8 mouse cellular contexts compared by ENCODE assay signal in the genomic region with DNA sequence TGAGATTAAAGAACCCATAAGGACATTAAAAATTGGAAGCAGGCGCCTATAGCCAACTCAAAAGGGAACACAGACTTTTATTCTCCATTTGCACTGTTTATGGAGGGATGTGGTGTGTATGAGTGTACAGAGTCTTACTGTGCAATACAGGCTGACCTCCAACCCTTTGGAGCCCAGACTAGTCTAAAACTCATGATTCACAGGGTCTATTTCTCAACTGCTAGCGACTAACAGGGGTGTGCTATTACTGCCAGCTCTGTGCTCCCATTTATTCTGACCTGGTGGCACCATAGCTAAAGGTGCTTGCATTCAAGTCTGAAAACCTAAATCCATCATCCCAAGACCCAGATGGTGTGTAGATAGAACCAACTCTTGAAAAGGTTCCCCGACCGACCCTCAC. TPM values are rescaled to one million over a fixed set of nuclear protein-coding genes. Genes with fewer than 3 reads are reported as not detected.
DNase-seq lines count a peak whose midpoint lies in the region; ATAC-seq lines count a peak whose summit lies in the region.

No protein-coding gene starts in this region.

- peak overlapping the region; percentile 73 for H3K4me2 ChIP-seq in kidney, embryonic 16.5 days (replicated peaks; ENCODE audit: low read depth, low read length)
- H3K4me2 ChIP-seq in heart, embryonic 15.5 days = peak overlapping the region; percentile 84

- DNase-seq in kidney, adult 8-10 months = no peak
- no peak for DNase-seq in midbrain, embryonic 10.5 days (ENCODE audit: low spot score)
- DNase-seq in urinary bladder, postnatal 25 days (ENCODE audit: low spot score) = no peak
- no peak for DNase-seq in ovary, postnatal 10 days (ENCODE audit: low spot score)

- no peaks in the 10 kb centered on the region for H3K9me3 ChIP-seq in kidney, embryonic 16.5 days (ENCODE audit: low read length)
- no peaks in the 10 kb centered on the region for H3K9me3 ChIP-seq in heart, embryonic 15.5 days (replicated peaks)
- no peaks in the 10 kb centered on the region for H3K9me3 ChIP-seq in midbrain, embryonic 10.5 days (replicated peaks)

- peak overlapping the region; percentile 48 for H3K9ac ChIP-seq in kidney, embryonic 16.5 days (replicated peaks; ENCODE audit: low read length)
- 0 out of 2 replicates have a peak overlapping the region, but pooled peaks have one; percentile 24 for H3K9ac ChIP-seq in heart, embryonic 15.5 days

- WGBS in kidney, embryonic 16.5 days = 70% methylated on average over 4 of the region's 4 CpGs
- WGBS in heart, embryonic 15.5 days = 71% methylated on average over 4 of the region's 4 CpGs
- 72% methylated on average over 4 of the region's 4 CpGs for WGBS in midbrain, embryonic 10.5 days

- H3K27me3 ChIP-seq in kidney, embryonic 16.5 days (ENCODE audit: insufficient read depth, low read length) = no peaks in the 10 kb centered on the region
- no peaks in the 10 kb centered on the region for H3K27me3 ChIP-seq in heart, embryonic 15.5 days
- no peaks in the 10 kb centered on the region for H3K27me3 ChIP-seq in midbrain, embryonic 10.5 days (ENCODE audit: low read depth, poor library complexity, severe bottlenecking)

- H3K4me1 ChIP-seq in kidney, embryonic 16.5 days (ENCODE audit: insufficient read depth, low read length) = peaks cover 4% of the 10 kb centered on the region
- H3K4me1 ChIP-seq in brown adipose tissue, adult 24 weeks (ENCODE audit: control insufficient read depth, insufficient read depth, insufficient read length, low read length) = no peaks in the 10 kb centered on the region
- peaks cover 4% of the 10 kb centered on the region for H3K4me1 ChIP-seq in heart, embryonic 15.5 days (replicated peaks)
- H3K4me1 ChIP-seq in midbrain, embryonic 10.5 days = peaks cover 10% of the 10 kb centered on the region

- ATAC-seq in kidney, embryonic 16.5 days (ENCODE audit: low FRiP score, low TSS enrichment) = no peak
- ATAC-seq in heart, embryonic 15.5 days (replicated peaks; ENCODE audit: insufficient number of reproducible peaks, insufficient read depth, low FRiP score, low read depth) = no peak
- ATAC-seq in megakaryocyte-erythroid progenitor cell, adult 5-6 weeks (replicated peaks; ENCODE audit: low FRiP score, low TSS enrichment, poor library complexity, severe bottlenecking) = no peak

- H3K27ac ChIP-seq in kidney, embryonic 16.5 days (ENCODE audit: low read length) = peak overlapping the region; percentile 98
- no peak overlapping the region for H3K27ac ChIP-seq in brown adipose tissue, adult 24 weeks (replicated peaks; ENCODE audit: low read depth, low read length)
- peak overlapping the region; percentile 93 for H3K27ac ChIP-seq in heart, embryonic 15.5 days
- peak overlapping the region; percentile 100 for H3K27ac ChIP-seq in midbrain, embryonic 10.5 days (replicated peaks)

- H3K36me3 ChIP-seq in kidney, embryonic 16.5 days (ENCODE audit: insufficient read depth, low read length) = no peaks in the 10 kb centered on the region
- H3K36me3 ChIP-seq in heart, embryonic 15.5 days = no peaks in the 10 kb centered on the region
- peaks cover 2% of the 10 kb centered on the region for H3K36me3 ChIP-seq in midbrain, embryonic 10.5 days

- peak overlapping the region; percentile 90 for H3K4me3 ChIP-seq in kidney, embryonic 16.5 days (ENCODE audit: low read length)
- peak overlapping the region; percentile 94; the same call in 1 of the 2 replicates for H3K4me3 ChIP-seq in brown adipose tissue, adult 24 weeks (ENCODE audit: insufficient read depth, low read depth, low read length)
- H3K4me3 ChIP-seq in heart, embryonic 15.5 days = peak overlapping the region; percentile 68
- peak overlapping the region; percentile 93 for H3K4me3 ChIP-seq in midbrain, embryonic 10.5 days

RNA-seq across cellular contexts. Expression of a gene that starts 2.9 kb away (rescaled TPM):
- polyA plus RNA-seq in kidney, embryonic 16.5 days (2015; fragmentation: Nextera tagmentation; extraction: Ambion mirVana) = 71.6 and 80.3 TPM in 2 replicates
- 39.9 and 44.6 TPM in 2 replicates for polyA plus RNA-seq in brown adipose tissue, adult 24 weeks (2012; ENCODE audit: insufficient read depth, insufficient read length, missing spikeins)
- 51.7 and 54.6 TPM in 2 replicates for polyA plus RNA-seq in heart, embryonic 15.5 days (2015; fragmentation: Nextera tagmentation; extraction: Ambion mirVana)
- 169 and 200 TPM in 2 replicates for polyA plus RNA-seq in midbrain, embryonic 10.5 days (2016; fragmentation: Nextera tagmentation; extraction: Ambion mirVana)
- 1.1 and 2.2 TPM in 2 replicates for total RNA-seq in megakaryocyte-erythroid progenitor cell, adult 5-6 weeks (2014; fragmentation: Nextera tagmentation)
- total RNA-seq in megakaryocyte-erythroid progenitor cell, adult 5-6 weeks (2017) = 2.0 and 3.6 TPM in 2 replicates
